Mouse (Mus musculus) heart, postnatal 0 days (tissue): ENCODE results near the gene Ankrd35.

ENCODE experiments used
- CTCF ChIP-seq: IDR thresholded peaks from 2 replicates; pipeline ENCODE4 v1.5.1; 2016; ENCODE audit warnings: antibody characterized with exemption, control low read depth, low read depth
- EP300 ChIP-seq: IDR thresholded peaks from 2 replicates; pipeline ENCODE4 v1.6.1; 2016; ENCODE audit warnings: antibody characterized with exemption, low read depth

- TF ChIP-seq CTCF: no peak
- no peak for TF ChIP-seq EP300
Observed at GRCm38 (mm10) chr3:96678456-96678855, 8.5 kb downstream of the Ankrd35 start.
